Mouse (Mus musculus): Measurements from ENCODE around the gene Ccdc142. TPM values are rescaled to one million over a fixed set of nuclear protein-coding genes. Genes with fewer than 3 reads are reported as not detected.

The Ccdc142 gene
- polyA plus RNA-seq, 1 experiment from 2014 or later = 1.1 TPM

DNA sequence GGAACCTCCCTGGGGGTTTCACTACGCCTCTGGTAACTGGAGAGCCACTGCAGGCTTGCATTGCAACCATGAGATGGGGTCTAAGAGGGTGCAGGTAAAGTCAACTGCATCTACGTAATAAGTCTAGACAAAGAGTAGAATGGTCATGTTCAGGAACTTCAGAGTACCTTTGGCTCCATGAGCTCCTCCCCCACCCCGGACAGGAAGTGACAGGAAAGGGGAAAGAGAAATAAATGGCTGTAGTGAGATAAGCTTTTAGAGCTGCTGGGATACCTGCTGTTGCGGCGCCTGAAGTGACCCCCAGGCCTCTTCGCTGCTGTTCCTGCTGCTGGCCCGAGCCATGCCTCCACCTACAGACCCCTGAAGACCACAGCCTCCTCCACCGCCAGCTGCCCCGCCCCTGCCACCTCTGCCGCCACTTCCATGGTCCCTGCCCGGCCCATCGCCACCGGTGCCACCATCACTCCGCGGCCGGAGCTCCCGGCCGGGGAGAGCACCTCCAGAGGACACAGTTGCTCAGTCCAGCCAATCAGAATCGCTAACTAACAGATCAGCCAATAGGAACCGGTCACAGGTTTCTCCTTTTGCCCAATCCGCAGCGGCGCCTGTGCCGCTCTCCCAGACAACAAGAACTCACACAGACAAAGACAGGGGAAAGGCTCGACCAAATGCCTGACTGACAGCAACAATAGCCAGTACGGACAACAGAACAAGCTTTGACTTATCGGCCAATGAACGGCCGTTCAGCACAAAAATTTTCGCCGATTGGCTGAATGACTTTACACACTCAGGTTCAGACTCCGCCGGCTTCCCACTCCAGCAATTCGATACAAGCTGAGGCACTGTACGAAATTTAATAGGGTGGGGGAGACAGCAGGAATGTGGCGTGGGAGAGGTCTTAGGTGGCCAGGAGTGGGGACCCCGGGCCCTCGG is 19.8 kb downstream of the Ccdc142 start, which contains the start of gene Wbp1:
Gene Wbp1 (minus strand): TSS at position 630 of the 933 bp plus-strand sequence.
- peak; percentile 95 for ATAC-seq (ENCODE audit: low read depth)
- H3K36me3 ChIP-seq (ENCODE audit: control insufficient read depth, insufficient read depth, low read length) = peaks cover 20% of the 10 kb centered on the region
- H3K4me1 ChIP-seq (replicated peaks; ENCODE audit: control insufficient read depth, insufficient read depth, low read length) = peaks cover 37% of the 10 kb centered on the region
- peak within 1 kb of the TSS; percentile 96 for H3K4me2 ChIP-seq (ENCODE audit: low read depth, low read length)
- no peaks in the 10 kb centered on the region for H3K9me3 ChIP-seq (ENCODE audit: control insufficient read depth, low read length)
- H3K4me3 ChIP-seq (ENCODE audit: low read length) = peak within 1 kb of the TSS; percentile 72
- H3K27me3 ChIP-seq (ENCODE audit: control insufficient read depth, insufficient read depth, low read depth, low read length) = no peaks in the 10 kb centered on the region
- WGBS = under 1% methylated on average over 38 of the region's 38 CpGs
- H3K9ac ChIP-seq (ENCODE audit: low read length) = peak within 1 kb of the TSS; percentile 90
- peak within 1 kb of the TSS; percentile 97 for H3K27ac ChIP-seq (ENCODE audit: low read length)

DNA sequence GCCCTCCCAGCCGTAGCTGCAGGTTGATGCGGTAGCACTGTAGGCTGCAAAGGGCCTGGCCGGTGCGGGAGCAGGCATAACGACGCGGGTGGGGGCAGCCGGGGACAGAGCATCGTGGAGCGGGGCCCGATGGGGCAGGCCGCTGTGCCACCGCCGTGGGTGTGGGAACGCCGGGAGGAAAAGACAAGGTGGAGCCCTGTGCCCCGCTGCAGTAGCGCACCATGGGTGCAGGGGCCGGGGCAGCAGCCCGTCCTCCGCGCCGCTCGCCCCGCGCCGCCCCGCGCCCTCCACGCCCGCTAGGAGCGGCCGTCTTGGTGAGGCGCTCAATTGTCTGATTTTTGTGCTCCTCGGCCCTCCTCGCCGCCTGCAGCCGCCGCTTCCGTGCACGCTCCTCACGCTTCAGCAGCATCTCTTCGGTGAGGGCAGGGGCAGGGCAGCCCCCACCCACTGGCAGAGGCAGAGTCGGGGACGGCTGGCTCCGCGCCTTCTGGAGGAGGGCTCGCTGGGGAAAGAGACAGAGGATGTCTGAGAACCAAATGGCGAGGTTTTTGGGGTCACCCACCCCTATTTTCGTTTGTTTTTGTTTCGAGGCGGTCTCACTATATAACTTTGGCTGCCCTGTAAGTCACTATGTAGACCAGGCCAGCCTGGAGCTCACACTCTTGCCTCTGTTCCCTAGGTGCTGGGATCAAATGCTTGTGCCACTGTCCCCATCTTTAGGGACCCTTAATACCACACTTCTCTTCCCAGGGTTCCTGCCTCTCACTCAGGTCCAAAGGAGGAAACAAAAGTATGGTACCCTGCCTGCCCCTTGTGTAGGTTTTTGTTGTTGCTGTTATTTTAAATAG is 20.7 kb downstream of the Ccdc142 start:
- peak; percentile 41 for ATAC-seq (ENCODE audit: low read depth)
- Histone ChIP-seq H3K36me3 (ENCODE audit: control insufficient read depth, insufficient read depth, low read length) (peaks cover 17% of the 10 kb centered on the region), H3K27ac (ENCODE audit: low read length) (peak overlapping the region; percentile 97), H3K4me1 (replicated peaks; ENCODE audit: control insufficient read depth, insufficient read depth, low read length) (peaks cover 28% of the 10 kb centered on the region), H3K4me3 (ENCODE audit: low read length) (peak overlapping the region; percentile 72), H3K9ac (ENCODE audit: low read length) (peak overlapping the region; percentile 90), H3K4me2 (ENCODE audit: low read depth, low read length) (peak overlapping the region; percentile 96), H3K27me3 (ENCODE audit: control insufficient read depth, insufficient read depth, low read depth, low read length) (no peaks in the 10 kb centered on the region), H3K9me3 (ENCODE audit: control insufficient read depth, low read length) (no peaks in the 10 kb centered on the region)
- 1% methylated on average over 31 of the region's 52 CpGs for WGBS

DNA sequence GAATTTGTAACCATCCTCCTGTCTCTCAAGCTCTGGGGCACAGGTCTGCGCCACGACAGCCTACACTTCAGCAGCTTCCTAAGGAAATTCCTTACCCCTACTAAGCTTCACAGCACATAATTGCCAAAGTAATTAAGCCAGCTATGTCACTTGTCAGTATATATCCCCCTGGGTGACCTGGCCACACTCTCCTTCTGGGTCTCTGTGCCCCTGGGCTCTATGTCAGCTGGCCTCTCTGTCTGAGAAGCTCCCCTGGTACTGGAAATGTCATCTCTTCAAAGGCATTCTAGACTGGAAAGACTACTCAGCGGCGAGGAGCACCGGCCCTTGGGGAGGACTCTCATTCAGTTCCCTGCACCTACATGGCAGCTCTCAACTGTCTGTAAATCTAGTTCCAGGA is 21.6 kb downstream of the Ccdc142 start:
- H3K27me3 ChIP-seq (ENCODE audit: control insufficient read depth, insufficient read depth, low read depth, low read length) = no peaks in the 10 kb centered on the region
- H3K4me3 ChIP-seq (ENCODE audit: low read length) = peak overlapping the region; percentile 72; the same call in 1 of the 2 replicates
- no peak overlapping the region; the same call in 1 of the 2 replicates for H3K27ac ChIP-seq (ENCODE audit: low read length)
- ATAC-seq (ENCODE audit: low read depth) = no peak
- no peaks in the 10 kb centered on the region for H3K9me3 ChIP-seq (ENCODE audit: control insufficient read depth, low read length)
- H3K4me1 ChIP-seq (replicated peaks; ENCODE audit: control insufficient read depth, insufficient read depth, low read length) = peaks cover 26% of the 10 kb centered on the region
- 70% methylated on average over 5 of the region's 5 CpGs for WGBS
- peaks cover 12% of the 10 kb centered on the region for H3K36me3 ChIP-seq (ENCODE audit: control insufficient read depth, insufficient read depth, low read length)
- peak overlapping the region; percentile 96 for H3K4me2 ChIP-seq (ENCODE audit: low read depth, low read length)
- no peak overlapping the region; the same call in 1 of the 2 replicates for H3K9ac ChIP-seq (ENCODE audit: low read length)

DNA sequence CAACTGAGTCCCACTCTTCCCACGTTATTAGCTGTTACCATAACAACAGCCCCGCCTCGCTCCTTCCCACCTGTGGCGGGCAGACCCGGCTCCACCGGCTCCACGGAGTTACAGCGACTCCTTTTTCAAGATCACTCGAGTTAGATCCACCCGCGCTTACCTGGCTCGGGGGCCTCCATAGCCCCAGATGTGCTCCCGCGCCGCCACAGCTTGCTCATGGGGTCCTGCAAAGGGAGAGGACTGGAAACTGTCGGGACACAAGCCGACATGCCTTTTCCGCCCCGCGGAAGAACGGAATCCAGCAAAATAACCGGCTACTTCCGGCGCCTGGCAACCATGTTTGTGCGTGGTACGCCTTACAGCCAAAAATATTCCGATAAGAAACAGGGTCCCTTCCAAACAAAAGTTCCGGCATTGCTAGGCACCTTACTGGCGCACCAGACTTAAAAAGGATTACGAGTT is 23.5 kb downstream of the Ccdc142 start:
- Histone ChIP-seq H3K4me3 (ENCODE audit: low read length) (peak overlapping the region; percentile 88), H3K4me1 (replicated peaks; ENCODE audit: control insufficient read depth, insufficient read depth, low read length) (peaks cover 24% of the 10 kb centered on the region), H3K4me2 (ENCODE audit: low read depth, low read length) (peak overlapping the region; percentile 94), H3K27me3 (ENCODE audit: control insufficient read depth, insufficient read depth, low read depth, low read length) (no peaks in the 10 kb centered on the region), H3K9me3 (ENCODE audit: control insufficient read depth, low read length) (no peaks in the 10 kb centered on the region), H3K9ac (ENCODE audit: low read length) (peak overlapping the region; percentile 89), H3K27ac (ENCODE audit: low read length) (peak overlapping the region; percentile 80), H3K36me3 (ENCODE audit: control insufficient read depth, insufficient read depth, low read length) (no peaks in the 10 kb centered on the region)
- WGBS = under 1% methylated on average over 30 of the region's 30 CpGs
- ATAC-seq (ENCODE audit: low read depth) = peak; percentile 31

DNA sequence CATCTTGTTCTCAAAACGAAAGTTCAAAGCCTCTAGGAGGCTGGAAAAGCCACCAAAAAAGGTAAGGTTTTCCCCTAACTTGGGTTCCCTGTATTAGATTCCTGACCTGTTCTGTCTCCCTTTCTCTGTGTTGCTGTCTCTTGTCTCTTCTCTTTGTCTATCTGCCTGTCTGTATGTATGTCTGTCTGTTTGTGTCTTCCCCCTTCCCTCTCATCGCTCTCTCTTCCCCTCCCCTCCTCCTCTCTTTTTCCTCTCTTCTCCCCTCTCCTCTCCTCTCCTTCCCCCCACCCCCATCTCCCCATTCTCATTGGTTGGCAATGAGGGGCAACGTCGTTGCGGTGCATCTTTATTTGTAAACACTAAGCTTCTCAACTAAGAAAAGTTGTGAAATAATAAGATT is 23.9 kb downstream of the Ccdc142 start, which contains the start of gene Ino80b:
Gene Ino80b (minus strand): TSS at position 101 of the 400 bp plus-strand sequence.
- WGBS = 12% methylated on average over 5 of the region's 5 CpGs
- no peak for ATAC-seq (ENCODE audit: low read depth)

DNA sequence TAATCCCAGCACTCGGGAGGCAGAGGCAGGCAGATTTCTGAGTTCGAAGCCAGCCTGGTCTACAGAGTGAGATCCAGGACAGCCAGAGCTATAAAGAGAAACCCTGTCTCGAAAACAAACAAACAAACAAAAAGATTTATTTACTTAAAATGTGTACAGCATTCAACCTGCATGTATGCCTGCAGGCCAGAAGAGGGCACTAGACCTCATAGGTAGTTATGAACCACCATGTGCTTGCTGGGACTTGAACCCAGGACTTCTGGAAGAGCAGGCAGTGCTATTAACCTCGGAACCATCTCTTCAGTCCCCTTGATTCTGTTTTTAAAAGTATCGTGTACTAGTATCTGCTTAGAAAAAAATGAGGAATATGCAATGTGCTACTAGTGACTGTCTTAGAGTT is 26.0 kb downstream of the Ccdc142 start:
- 89% methylated on average over 5 of the region's 5 CpGs for WGBS
- Histone ChIP-seq H3K4me2 (ENCODE audit: low read depth, low read length) (no peak overlapping the region), H3K27ac (ENCODE audit: low read length) (no peak overlapping the region), H3K9me3 (ENCODE audit: control insufficient read depth, low read length) (no peaks in the 10 kb centered on the region), H3K4me1 (replicated peaks; ENCODE audit: control insufficient read depth, insufficient read depth, low read length) (peaks cover 19% of the 10 kb centered on the region), H3K36me3 (ENCODE audit: control insufficient read depth, insufficient read depth, low read length) (no peaks in the 10 kb centered on the region), H3K4me3 (ENCODE audit: low read length) (no peak overlapping the region), H3K9ac (ENCODE audit: low read length) (no peak overlapping the region), H3K27me3 (ENCODE audit: control insufficient read depth, insufficient read depth, low read depth, low read length) (no peaks in the 10 kb centered on the region)
- ATAC-seq (ENCODE audit: low read depth) = no peak

More for the DNA sequence above, 23.9 kb downstream of the Ccdc142 start, which contains the start of gene Ino80b:
- Histone ChIP-seq H3K36me3 (ENCODE audit: control insufficient read depth, insufficient read depth, low read length) (no peaks in the 10 kb centered on the region), H3K4me3 (ENCODE audit: low read length) (peak within 1 kb of the TSS; percentile 88), H3K27ac (ENCODE audit: low read length) (peak within 1 kb of the TSS; percentile 80), H3K4me2 (ENCODE audit: low read depth, low read length) (peak within 1 kb of the TSS; percentile 94), H3K27me3 (ENCODE audit: control insufficient read depth, insufficient read depth, low read depth, low read length) (no peaks in the 10 kb centered on the region), H3K9ac (ENCODE audit: low read length) (peak within 1 kb of the TSS; percentile 89), H3K9me3 (ENCODE audit: control insufficient read depth, low read length) (no peaks in the 10 kb centered on the region), H3K4me1 (replicated peaks; ENCODE audit: control insufficient read depth, insufficient read depth, low read length) (peaks cover 20% of the 10 kb centered on the region)

DNA sequence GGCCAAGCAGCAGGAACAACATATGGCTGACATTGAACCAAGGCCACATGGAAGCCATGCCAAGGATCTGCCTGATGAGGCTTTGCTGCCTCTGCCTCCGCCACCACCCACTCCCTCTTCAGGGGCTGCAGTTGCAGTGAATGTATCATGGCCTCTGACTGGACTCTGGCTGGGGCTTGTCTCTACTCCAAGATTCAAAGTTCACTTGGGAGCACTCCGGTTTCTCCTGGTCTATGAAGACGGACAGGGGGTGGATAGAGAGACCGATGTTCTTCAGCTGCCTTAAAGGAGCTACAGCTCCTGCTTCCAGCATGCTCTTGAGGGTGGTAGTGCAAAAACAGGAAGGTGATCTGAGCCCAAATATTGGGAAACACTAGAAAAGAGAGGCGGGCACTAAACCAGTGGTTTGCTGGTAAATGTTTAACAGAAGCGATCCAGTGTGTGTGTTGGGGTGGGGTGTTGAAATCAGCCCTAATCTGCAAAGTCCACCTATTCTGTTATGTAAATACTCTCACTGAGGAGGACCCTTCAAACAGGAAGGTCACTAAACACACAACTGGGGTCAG is 30.2 kb downstream of the Ccdc142 start:
- WGBS = 37% methylated on average over 6 of the region's 6 CpGs
- peak; percentile 27 for ATAC-seq (ENCODE audit: low read depth)
- Histone ChIP-seq H3K4me2 (ENCODE audit: low read depth, low read length) (peak overlapping the region; percentile 3; the same call in 1 of the 2 replicates), H3K27ac (ENCODE audit: low read length) (peak overlapping the region; percentile 86), H3K9ac (ENCODE audit: low read length) (no peak overlapping the region), H3K4me1 (replicated peaks; ENCODE audit: control insufficient read depth, insufficient read depth, low read length) (peaks cover 18% of the 10 kb centered on the region), H3K27me3 (ENCODE audit: control insufficient read depth, insufficient read depth, low read depth, low read length) (no peaks in the 10 kb centered on the region), H3K4me3 (ENCODE audit: low read length) (no peak overlapping the region), H3K36me3 (ENCODE audit: control insufficient read depth, insufficient read depth, low read length) (no peaks in the 10 kb centered on the region), H3K9me3 (ENCODE audit: control insufficient read depth, low read length) (no peaks in the 10 kb centered on the region)

DNA sequence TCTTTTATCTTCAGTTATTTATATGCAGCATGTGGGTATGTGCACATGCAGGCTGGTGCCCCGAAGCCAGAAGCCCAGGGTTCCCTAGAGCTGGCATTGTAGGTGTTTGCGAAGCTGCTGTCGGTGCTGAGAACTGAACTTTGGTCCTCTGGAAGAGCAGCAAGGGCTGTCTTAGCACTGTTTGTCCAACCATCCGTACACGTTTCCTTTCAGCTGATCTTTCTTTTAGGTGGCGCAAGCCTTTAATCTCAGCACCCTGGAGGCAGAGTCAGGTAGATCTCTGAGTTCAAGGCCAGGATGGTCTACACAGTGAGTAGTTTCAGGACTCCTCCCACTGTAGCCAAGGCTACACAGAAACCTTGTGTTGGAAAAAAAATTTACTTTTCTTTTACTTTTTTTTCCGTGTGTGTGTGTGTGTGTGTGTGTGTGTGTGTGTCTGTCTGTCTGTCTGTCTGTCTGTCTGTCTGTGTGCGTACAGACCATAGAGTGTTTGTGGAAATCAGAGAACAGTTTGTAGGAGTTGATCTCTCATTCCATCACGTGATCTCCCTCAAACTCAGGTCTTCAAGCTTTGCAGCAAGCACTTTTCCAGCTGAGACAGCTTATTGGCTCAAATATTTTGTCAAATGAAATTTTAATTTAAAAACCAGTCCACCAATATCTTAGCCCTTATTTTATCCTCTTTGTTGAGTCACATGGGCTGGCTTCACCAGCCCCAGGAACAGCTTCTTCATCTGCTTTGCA is 30.9 kb downstream of the Ccdc142 start:
- 65% methylated on average over 9 of the region's 9 CpGs for WGBS
- no peak for ATAC-seq (ENCODE audit: low read depth)
- no peaks in the 10 kb centered on the region for H3K36me3 ChIP-seq (ENCODE audit: control insufficient read depth, insufficient read depth, low read length)
- H3K9ac ChIP-seq (ENCODE audit: low read length) = no peak overlapping the region
- H3K4me1 ChIP-seq (replicated peaks; ENCODE audit: control insufficient read depth, insufficient read depth, low read length) = peaks cover 18% of the 10 kb centered on the region
- H3K4me2 ChIP-seq (ENCODE audit: low read depth, low read length) = no peak overlapping the region
- no peaks in the 10 kb centered on the region for H3K27me3 ChIP-seq (ENCODE audit: control insufficient read depth, insufficient read depth, low read depth, low read length)
- H3K27ac ChIP-seq (ENCODE audit: low read length) = peak overlapping the region; percentile 56; the same call in 1 of the 2 replicates
- no peak overlapping the region for H3K4me3 ChIP-seq (ENCODE audit: low read length)
- H3K9me3 ChIP-seq (ENCODE audit: control insufficient read depth, low read length) = no peaks in the 10 kb centered on the region

Data from lung, embryonic 16.5 days (tissue).